Mouse (Mus musculus): ENCODE results near the gene Tent4a.
A peak's percentile ranks its signal among the peaks of the same experiment; 100 is the strongest.
"Not testable (repeated sequence)": the region's sequence is repeated elsewhere in the genome, so short reads cannot be mapped to it uniquely, and the experiment has no call there.

The Tent4a gene

GRCm38 (mm10) chr13:69534334-69534653, at the start of gene Tent4a:
Gene Tent4a, minus strand, starts transcription at chr13:69534617.
- no peak for TF ChIP-seq POU5F1 (IDR thresholded peaks at IDR 0.05; ENCODE audit: borderline replicate concordance, low read length)
- no peak for TF ChIP-seq CTCF (conservative IDR thresholded peaks at IDR 0.05; ENCODE audit: low read length)
- TF ChIP-seq NANOG (IDR thresholded peaks at IDR 0.05; ENCODE audit: borderline replicate concordance, low read length) = no peak
- H3K4me1 ChIP-seq (replicated peaks; ENCODE audit: low read depth, low read length) = peaks cover 65% of the 10 kb centered on the region

GRCm38 (mm10) chr13:69583591-69583990, 49.2 kb upstream of the Tent4a start:
- Histone ChIP-seq H3K9me3 (ENCODE audit: low read length) (no peaks in the 10 kb centered on the region), H3K4me1 (replicated peaks; ENCODE audit: low read depth, low read length) (peaks cover 32% of the 10 kb centered on the region), H3K36me3 (ENCODE audit: insufficient read depth, low read length) (no peaks in the 10 kb centered on the region), H3K4me3 (replicated peaks; ENCODE audit: low read length) (no peak overlapping the region), H3K27me3 (ENCODE audit: insufficient read depth, low read length) (0 out of 2 replicates have a peak, but pooled peaks cover 4% of the 10 kb centered on the region)
- TF ChIP-seq NANOG (IDR thresholded peaks at IDR 0.05; ENCODE audit: borderline replicate concordance, low read length) = no peak
- no peak for TF ChIP-seq CTCF (conservative IDR thresholded peaks at IDR 0.05; ENCODE audit: low read length)
- TF ChIP-seq POU5F1 (IDR thresholded peaks at IDR 0.05; ENCODE audit: borderline replicate concordance, low read length) = no peak

More at GRCm38 (mm10) chr13:69534334-69534653, at the start of gene Tent4a:
- H3K27me3 ChIP-seq (ENCODE audit: insufficient read depth, low read length) = no peaks in the 10 kb centered on the region
- peak within 1 kb of the TSS; percentile 90 for H3K4me3 ChIP-seq (replicated peaks; ENCODE audit: low read length)
- H3K36me3 ChIP-seq (ENCODE audit: insufficient read depth, low read length) = peaks cover 28% of the 10 kb centered on the region
- H3K9me3 ChIP-seq (ENCODE audit: low read length) = no peaks in the 10 kb centered on the region

GRCm38 (mm10) chr13:69582411-69582810, 48.0 kb upstream of the Tent4a start:
- peaks cover 30% of the 10 kb centered on the region for H3K4me1 ChIP-seq (replicated peaks; ENCODE audit: low read depth, low read length)
- H3K36me3 ChIP-seq (ENCODE audit: insufficient read depth, low read length) = no peaks in the 10 kb centered on the region
- 0 out of 2 replicates have a peak, but pooled peaks cover 2% of the 10 kb centered on the region for H3K27me3 ChIP-seq (ENCODE audit: insufficient read depth, low read length)
- H3K9me3 ChIP-seq (ENCODE audit: low read length) = no peaks in the 10 kb centered on the region
- TF ChIP-seq CTCF (conservative IDR thresholded peaks at IDR 0.05; ENCODE audit: low read length) (no peak), NANOG (IDR thresholded peaks at IDR 0.05; ENCODE audit: borderline replicate concordance, low read length) (no peak), POU5F1 (IDR thresholded peaks at IDR 0.05; ENCODE audit: borderline replicate concordance, low read length) (no peak)
- H3K4me3 ChIP-seq (replicated peaks; ENCODE audit: low read length) = no peak overlapping the region

GRCm38 (mm10) chr13:69577181-69577834, 42.9 kb upstream of the Tent4a start:
- no peak overlapping the region for H3K4me3 ChIP-seq (replicated peaks; ENCODE audit: low read length)
- TF ChIP-seq NANOG (IDR thresholded peaks at IDR 0.05; ENCODE audit: borderline replicate concordance, low read length) = no peak
- TF ChIP-seq CTCF (conservative IDR thresholded peaks at IDR 0.05; ENCODE audit: low read length) = no peak
- no peak for TF ChIP-seq POU5F1 (IDR thresholded peaks at IDR 0.05; ENCODE audit: borderline replicate concordance, low read length)
- no peaks in the 10 kb centered on the region for H3K36me3 ChIP-seq (ENCODE audit: insufficient read depth, low read length)
- no peaks in the 10 kb centered on the region for H3K27me3 ChIP-seq (ENCODE audit: insufficient read depth, low read length)
- peaks cover 7% of the 10 kb centered on the region for H3K4me1 ChIP-seq (replicated peaks; ENCODE audit: low read depth, low read length)
- no peaks in the 10 kb centered on the region for H3K9me3 ChIP-seq (ENCODE audit: low read length)

- TF ChIP-seq POU5F1 (IDR thresholded peaks at IDR 0.05; ENCODE audit: borderline replicate concordance, low read length) (no peak), CTCF (conservative IDR thresholded peaks at IDR 0.05; ENCODE audit: low read length) (no peak), NANOG (IDR thresholded peaks at IDR 0.05; ENCODE audit: borderline replicate concordance, low read length) (no peak)
- no peaks in the 10 kb centered on the region for H3K36me3 ChIP-seq (ENCODE audit: insufficient read depth, low read length)
- no peaks in the 10 kb centered on the region for H3K9me3 ChIP-seq (ENCODE audit: low read length)
- no peak overlapping the region for H3K4me3 ChIP-seq (replicated peaks; ENCODE audit: low read length)
- peaks cover 7% of the 10 kb centered on the region for H3K4me1 ChIP-seq (replicated peaks; ENCODE audit: low read depth, low read length)
- no peaks in the 10 kb centered on the region for H3K27me3 ChIP-seq (ENCODE audit: insufficient read depth, low read length)
Observed at GRCm38 (mm10) chr13:69576676-69577075, 42.3 kb upstream of the Tent4a start.

GRCm38 (mm10) chr13:69572594-69572993, 38.2 kb upstream of the Tent4a start:
- TF ChIP-seq NANOG (IDR thresholded peaks at IDR 0.05; ENCODE audit: borderline replicate concordance, low read length) = no peak
- TF ChIP-seq CTCF (conservative IDR thresholded peaks at IDR 0.05; ENCODE audit: low read length) = no peak
- no peak for TF ChIP-seq POU5F1 (IDR thresholded peaks at IDR 0.05; ENCODE audit: borderline replicate concordance, low read length)
- Histone ChIP-seq H3K4me1 (replicated peaks; ENCODE audit: low read depth, low read length) (peaks cover 7% of the 10 kb centered on the region), H3K9me3 (ENCODE audit: low read length) (no peaks in the 10 kb centered on the region), H3K27me3 (ENCODE audit: insufficient read depth, low read length) (0 out of 2 replicates have a peak, but pooled peaks cover 3% of the 10 kb centered on the region), H3K4me3 (replicated peaks; ENCODE audit: low read length) (no peak overlapping the region), H3K36me3 (ENCODE audit: insufficient read depth, low read length) (no peaks in the 10 kb centered on the region)

GRCm38 (mm10) chr13:69569201-69569600, 34.8 kb upstream of the Tent4a start:
- Histone ChIP-seq H3K4me3 (replicated peaks; ENCODE audit: low read length) (no peak overlapping the region), H3K4me1 (replicated peaks; ENCODE audit: low read depth, low read length) (no peaks in the 10 kb centered on the region), H3K9me3 (ENCODE audit: low read length) (no peaks in the 10 kb centered on the region), H3K36me3 (ENCODE audit: insufficient read depth, low read length) (no peaks in the 10 kb centered on the region), H3K27me3 (ENCODE audit: insufficient read depth, low read length) (0 out of 2 replicates have a peak, but pooled peaks cover 3% of the 10 kb centered on the region)
- no peak for TF ChIP-seq NANOG (IDR thresholded peaks at IDR 0.05; ENCODE audit: borderline replicate concordance, low read length)

GRCm38 (mm10) chr13:69565401-69565800, 31.0 kb upstream of the Tent4a start:
- not testable (repeated sequence) for H3K27me3 ChIP-seq (ENCODE audit: insufficient read depth, low read length); H3K4me3 ChIP-seq (replicated peaks; ENCODE audit: low read length); H3K36me3 ChIP-seq (ENCODE audit: insufficient read depth, low read length); H3K9me3 ChIP-seq (ENCODE audit: low read length); H3K4me1 ChIP-seq (replicated peaks; ENCODE audit: low read depth, low read length)

- Histone ChIP-seq H3K36me3 (ENCODE audit: insufficient read depth, low read length) (no peaks in the 10 kb centered on the region), H3K9me3 (ENCODE audit: low read length) (no peaks in the 10 kb centered on the region), H3K27me3 (ENCODE audit: insufficient read depth, low read length) (0 out of 2 replicates have a peak, but pooled peaks cover 3% of the 10 kb centered on the region), H3K4me1 (replicated peaks; ENCODE audit: low read depth, low read length) (no peaks in the 10 kb centered on the region), H3K4me3 (replicated peaks; ENCODE audit: low read length) (no peak overlapping the region)
- TF ChIP-seq CTCF (conservative IDR thresholded peaks at IDR 0.05; ENCODE audit: low read length) (no peak), POU5F1 (IDR thresholded peaks at IDR 0.05; ENCODE audit: borderline replicate concordance, low read length) (no peak), NANOG (IDR thresholded peaks at IDR 0.05; ENCODE audit: borderline replicate concordance, low read length) (no peak)
Observed at GRCm38 (mm10) chr13:69564573-69564972, 30.2 kb upstream of the Tent4a start.
